Mouse (Mus musculus): ENCODE data around the gene Matn4.

DNA sequence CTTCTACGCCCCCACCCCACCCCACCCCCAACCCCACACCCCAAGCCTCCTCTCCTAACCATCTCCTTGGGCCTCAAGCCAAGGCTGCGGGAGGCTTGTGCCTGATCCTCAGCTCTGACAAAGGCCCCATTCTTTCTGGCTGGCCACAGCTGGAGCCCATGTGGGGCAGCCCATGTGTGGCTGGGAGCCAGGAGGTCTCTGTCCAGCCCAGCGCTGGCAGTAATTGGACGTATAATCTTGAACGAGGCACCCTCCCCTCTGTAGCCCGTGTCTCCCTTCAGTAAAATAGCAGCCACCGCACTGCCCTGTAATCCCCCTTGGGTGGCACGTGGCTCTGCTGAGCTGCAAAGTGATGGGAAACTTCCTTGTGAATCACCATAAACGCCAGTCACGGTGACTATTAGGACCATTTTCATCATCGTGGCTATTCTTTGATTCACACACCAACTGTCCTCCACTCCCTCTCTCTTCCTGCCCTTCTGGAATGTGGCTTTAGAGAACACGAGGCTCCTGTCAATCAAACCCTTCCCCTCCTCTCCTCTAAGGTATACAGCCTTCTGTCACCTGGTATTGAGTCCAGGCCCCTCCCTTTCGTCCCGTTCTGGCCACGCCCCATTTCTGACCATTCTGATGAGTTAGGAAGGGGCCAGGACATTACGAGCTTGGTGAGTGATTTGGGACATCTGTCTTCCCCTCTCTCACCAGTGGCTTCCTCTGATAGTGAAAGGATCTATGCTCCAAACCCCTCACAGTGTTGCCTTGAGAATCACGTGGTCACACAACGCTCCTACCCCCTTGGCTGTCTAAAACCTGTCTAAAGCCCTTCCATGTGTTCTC is 18.8 kb downstream of the Matn4 start:
- TF ChIP-seq POLR2A (IDR thresholded peaks at IDR 0.05; ENCODE audit: borderline replicate concordance, extremely low read depth, insufficient read depth, insufficient read length, poor library complexity, severe bottlenecking) (no peak), CTCF (IDR thresholded peaks at IDR 0.05; ENCODE audit: borderline replicate concordance, extremely low read depth, insufficient read depth, insufficient read length) (no peak)

Data from brain, embryonic 14.5 days (tissue).